Mouse (Mus musculus) lung, embryonic 15.5 days (tissue): ENCODE data around the gene AI597479. TPM values are rescaled to one million over a fixed set of nuclear protein-coding genes. Genes with fewer than 3 reads are reported as not detected.

ENCODE experiments used
- ATAC-seq: fragments of 200-750 bp; cut with Nextera tagmentation; 2 replicates; pipeline ENCODE4 v1.8.0; 2017; ENCODE audit warnings: moderate number of reproducible peaks, borderline replicate concordance; ENCODE audit not compliant: low FRiP score, low TSS enrichment; ENCODE audit errors: extremely low read depth
- H3K27ac ChIP-seq: fragments of 300-500 bp; sonication (generic); 2 replicates; pipeline ENCODE4 v1.5.1; 2015; ENCODE audit warnings: moderate library complexity, mild to moderate bottlenecking, inconsistent platforms
- H3K27me3 ChIP-seq: fragments of 300-500 bp; sonication (generic); 2 replicates; pipeline ENCODE4 v1.6.1; 2015; ENCODE audit warnings: inconsistent platforms
- H3K36me3 ChIP-seq: fragments of 300-500 bp; sonication (generic); 2 replicates; pipeline ENCODE4 v1.6.1; 2015; ENCODE audit warnings: inconsistent platforms
- H3K4me1 ChIP-seq: fragments of 300-500 bp; sonication (generic); 2 replicates; pipeline ENCODE4 v1.6.1; 2015; ENCODE audit warnings: inconsistent platforms
- H3K4me2 ChIP-seq: fragments of 300-500 bp; sonication (generic); 2 replicates; pipeline ENCODE4 v1.6.1; 2015; ENCODE audit warnings: inconsistent platforms, mild to moderate bottlenecking, moderate library complexity
- H3K4me3 ChIP-seq: fragments of 300-500 bp; sonication (generic); 2 replicates; pipeline ENCODE4 v1.5.1; 2015; ENCODE audit warnings: mild to moderate bottlenecking, inconsistent platforms
- H3K9ac ChIP-seq: fragments of 300-500 bp; sonication (generic); 2 replicates; pipeline ENCODE4 v1.6.1; 2015; ENCODE audit warnings: inconsistent platforms
- H3K9me3 ChIP-seq: fragments of 300-500 bp; sonication (generic); 2 replicates; pipeline ENCODE4 v1.6.1; 2016; ENCODE audit warnings: inconsistent platforms
- WGBS: fragments of 180-500 bp; shearing (Covaris S2); methylation state at CpG from one replicate; pipeline ENCODE4 v1.1.7; 2015; 5-methylcytosine and 5-hydroxymethylcytosine counted together
- polyA plus RNA-seq: library from polyadenylated mRNA; unstranded; fragments of >200 nt; fragmentation: Nextera tagmentation; extraction: Ambion mirVana; gene quantifications from 2 replicates; pipeline ENCODE4 v1.2.1, GENCODE M21; 2015

Gene AI597479
- polyA plus RNA-seq, 1 experiment from 2014 or later: 33.3 TPM

DNA sequence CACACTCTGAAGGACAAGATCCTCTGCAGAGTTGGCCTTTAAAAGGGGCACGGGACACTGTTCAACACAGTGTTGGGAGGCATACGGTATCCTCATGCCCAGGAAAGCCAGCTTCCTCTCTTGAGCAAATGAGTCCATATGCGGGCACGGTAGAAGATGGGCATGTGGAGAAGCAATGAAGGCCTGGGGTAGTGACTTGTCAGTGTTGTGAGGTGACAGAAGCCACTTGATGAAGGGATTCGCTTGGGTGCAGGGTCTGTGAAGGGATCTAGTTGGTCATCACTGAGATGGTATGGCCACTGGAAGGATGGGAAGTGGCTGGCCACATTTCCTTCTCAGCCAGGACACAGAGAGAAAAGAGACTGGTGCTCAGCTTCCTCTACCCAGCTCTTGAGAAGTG, 66.1 kb downstream of the AI597479 start:
- Histone ChIP-seq H3K27ac (no peak overlapping the region), H3K4me3 (no peak overlapping the region), H3K4me2 (no peak overlapping the region), H3K4me1 (peaks cover 11% of the 10 kb centered on the region), H3K36me3 (no peaks in the 10 kb centered on the region), H3K9me3 (no peaks in the 10 kb centered on the region), H3K9ac (no peak overlapping the region), H3K27me3 (no peaks in the 10 kb centered on the region; the same call in 1 of the 2 replicates)
- no peak for ATAC-seq
- WGBS: 92% methylated on average over 5 of the region's 5 CpGs

Other genes starting within 250 kb of the AI597479 start
- 46.6 and 47.2 TPM in 2 replicates for gene Mrps9, start 247.5 kb upstream of the AI597479 start, polyA plus RNA-seq
- 3.6 TPM in 2 replicates for gene Gpr45, start 145.8 kb upstream of the AI597479 start, polyA plus RNA-seq
- 8.3 and 10.3 TPM in 2 replicates for gene Tgfbrap1, start 73 bp upstream of the AI597479 start, polyA plus RNA-seq
- gene Fhl2, start 98.3 kb downstream of the AI597479 start, polyA plus RNA-seq: 35.0 and 36.9 TPM in 2 replicates